Mouse (Mus musculus) adrenal gland, postnatal 36 days (tissue): Measurements from ENCODE around the gene St3gal4. TPM values are rescaled to one million over a fixed set of nuclear protein-coding genes. Genes with fewer than 3 reads are reported as not detected.

Experiments used
- DNase-seq, 2 experiments: peaks; one replicate each; pipeline ENCODE4 v3.0.0; 2021; ENCODE audit warnings: mixed read lengths in 1 of 2
- total RNA-seq, 2 experiments: library from RNA; stranded (reverse); gene quantifications; 2 replicates each; pipeline ENCODE4 v1.2.3; 2021

The St3gal4 gene
- total RNA-seq, 2 experiments from 2014 or later: 28.6 to 48.4 TPM

GRCm38 (mm10) chr9:35128995-35129418, 9.9 kb upstream of the St3gal4 start:
- no peak for DNase-seq

DNA sequence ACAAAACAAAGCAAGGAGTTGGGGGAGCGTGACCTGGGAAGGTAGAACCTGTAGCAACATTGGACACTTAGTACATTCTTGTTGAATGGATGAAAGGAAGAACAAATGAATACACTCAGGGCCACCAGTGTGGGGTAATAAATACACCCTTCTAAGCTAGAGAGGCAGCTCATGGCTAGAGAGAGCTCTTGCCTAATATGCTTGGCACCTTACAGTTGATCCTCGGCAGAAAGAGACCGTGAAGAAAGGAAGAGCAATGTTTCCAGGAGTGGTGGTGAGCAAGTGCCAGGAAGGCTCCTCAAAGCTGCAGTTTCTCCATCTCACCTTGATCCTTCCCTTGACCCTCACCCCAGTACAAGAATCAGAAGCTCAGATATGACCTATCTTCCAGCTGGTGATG, 9.5 kb upstream of the St3gal4 start:
- DNase-seq: no peak

DNA sequence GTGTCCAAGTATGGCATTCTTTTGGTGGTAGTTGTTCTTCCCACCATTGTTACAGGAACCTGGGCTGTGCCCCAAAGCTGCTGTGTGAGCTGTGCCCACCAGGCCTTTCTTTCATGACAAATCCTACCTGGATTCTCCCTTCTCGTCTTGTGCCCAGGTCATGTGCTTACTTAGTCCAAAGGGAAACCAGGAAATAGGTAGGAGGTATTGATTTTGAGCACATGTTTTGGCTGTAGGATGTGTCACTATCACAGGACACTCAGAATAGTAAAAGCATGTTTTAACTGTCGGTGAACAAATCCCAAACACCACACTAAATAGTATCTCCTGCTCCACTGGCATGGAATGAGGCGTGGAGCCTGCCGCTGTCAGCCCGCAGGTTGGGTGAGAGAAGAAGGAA, 8.5 kb upstream of the St3gal4 start:
- no peak for DNase-seq

DNA sequence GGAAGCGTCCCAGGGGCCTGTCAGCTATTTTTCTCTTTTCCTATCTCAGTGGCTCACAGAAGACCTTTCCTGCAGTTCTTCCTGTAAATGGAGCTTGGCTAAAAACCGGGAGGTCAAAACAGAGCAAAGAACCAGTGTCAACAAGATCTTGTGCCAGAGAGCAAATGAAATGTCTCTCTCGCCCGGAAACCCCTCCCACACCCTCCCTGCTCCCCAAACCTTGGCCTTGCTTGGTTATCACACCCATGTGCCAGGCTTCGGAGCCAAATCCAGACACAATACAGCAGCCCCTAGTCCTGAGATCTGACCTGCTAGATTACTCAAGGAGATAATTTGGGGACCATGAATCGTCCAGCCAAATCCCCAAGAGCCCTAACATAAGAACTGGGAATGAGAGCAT, 8.1 kb upstream of the St3gal4 start:
- peak; percentile 52 to 67 for DNase-seq

DNA sequence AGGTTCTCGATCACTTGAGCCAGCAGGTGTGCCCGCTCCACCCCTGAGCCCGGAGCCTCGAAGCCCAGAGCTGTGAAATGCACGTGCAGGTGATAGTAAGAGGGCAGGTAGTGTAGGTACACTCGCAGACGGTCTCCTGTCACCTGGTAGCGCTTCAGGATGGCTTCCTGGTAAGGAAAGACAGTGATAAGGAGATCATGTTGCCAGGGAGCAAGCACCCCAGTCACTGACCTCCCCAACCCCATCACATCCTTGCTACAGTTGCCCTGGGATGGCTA, 5.5 kb upstream of the St3gal4 start:
- no peak for DNase-seq

- peak; percentile 25 to 50 for DNase-seq
Observed at GRCm38 (mm10) chr9:35123804-35124677, 5.0 kb upstream of the St3gal4 start.

DNA sequence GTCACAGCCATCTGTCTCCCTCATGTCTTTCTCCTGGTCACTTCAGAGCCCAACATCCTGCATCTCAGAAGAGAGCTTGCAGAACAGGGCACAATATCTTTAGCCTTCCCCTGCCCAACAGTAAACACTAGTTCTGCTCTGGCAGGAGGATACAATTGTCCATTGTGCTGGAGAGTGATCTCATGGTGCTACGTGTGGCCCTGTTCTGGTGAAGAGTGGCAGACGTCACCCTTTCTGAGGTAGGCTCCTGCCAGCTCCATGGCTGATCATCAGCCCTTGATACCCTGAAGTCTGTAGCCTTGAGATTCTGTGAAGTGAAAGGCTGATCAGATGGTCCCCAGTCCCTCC, 4.4 kb upstream of the St3gal4 start:
- DNase-seq: no peak

DNA sequence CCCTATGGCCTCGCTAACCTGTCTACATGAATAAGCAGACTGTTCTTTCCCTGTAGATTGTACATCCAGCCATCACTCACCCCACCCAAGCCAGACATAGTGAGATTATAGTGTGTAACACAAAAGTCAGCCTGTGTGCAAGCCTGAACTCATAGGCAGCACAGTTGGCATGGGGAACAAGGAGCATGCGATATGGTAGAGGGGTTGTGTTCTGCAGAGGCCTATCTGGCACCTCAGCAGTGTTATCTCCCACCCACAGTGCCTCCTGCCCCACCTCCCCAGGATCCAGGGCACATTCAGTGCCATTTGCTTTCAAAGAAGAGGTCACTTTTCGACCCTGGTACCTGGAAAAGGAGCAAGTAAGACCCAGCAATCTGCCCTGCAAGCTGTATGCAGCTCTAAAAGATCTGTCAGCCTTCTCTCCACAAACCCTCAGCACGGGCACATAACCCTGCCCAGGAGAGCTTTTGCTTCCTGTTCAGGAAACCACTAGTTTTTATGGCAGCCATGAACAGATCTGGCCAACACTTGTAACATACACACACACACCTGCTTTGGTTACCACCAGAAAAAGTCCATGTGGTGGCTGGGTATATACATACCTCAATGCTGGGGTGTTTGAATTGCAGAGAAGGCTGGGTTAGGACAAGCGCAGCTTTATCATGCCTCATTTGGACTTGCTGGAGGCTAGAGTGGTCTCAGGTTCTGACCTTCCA, 3.6 kb upstream of the St3gal4 start:
- DNase-seq: no peak

- no peak for DNase-seq
Observed at GRCm38 (mm10) chr9:35118563-35118962, 505 bp downstream of the St3gal4 start.

DNA sequence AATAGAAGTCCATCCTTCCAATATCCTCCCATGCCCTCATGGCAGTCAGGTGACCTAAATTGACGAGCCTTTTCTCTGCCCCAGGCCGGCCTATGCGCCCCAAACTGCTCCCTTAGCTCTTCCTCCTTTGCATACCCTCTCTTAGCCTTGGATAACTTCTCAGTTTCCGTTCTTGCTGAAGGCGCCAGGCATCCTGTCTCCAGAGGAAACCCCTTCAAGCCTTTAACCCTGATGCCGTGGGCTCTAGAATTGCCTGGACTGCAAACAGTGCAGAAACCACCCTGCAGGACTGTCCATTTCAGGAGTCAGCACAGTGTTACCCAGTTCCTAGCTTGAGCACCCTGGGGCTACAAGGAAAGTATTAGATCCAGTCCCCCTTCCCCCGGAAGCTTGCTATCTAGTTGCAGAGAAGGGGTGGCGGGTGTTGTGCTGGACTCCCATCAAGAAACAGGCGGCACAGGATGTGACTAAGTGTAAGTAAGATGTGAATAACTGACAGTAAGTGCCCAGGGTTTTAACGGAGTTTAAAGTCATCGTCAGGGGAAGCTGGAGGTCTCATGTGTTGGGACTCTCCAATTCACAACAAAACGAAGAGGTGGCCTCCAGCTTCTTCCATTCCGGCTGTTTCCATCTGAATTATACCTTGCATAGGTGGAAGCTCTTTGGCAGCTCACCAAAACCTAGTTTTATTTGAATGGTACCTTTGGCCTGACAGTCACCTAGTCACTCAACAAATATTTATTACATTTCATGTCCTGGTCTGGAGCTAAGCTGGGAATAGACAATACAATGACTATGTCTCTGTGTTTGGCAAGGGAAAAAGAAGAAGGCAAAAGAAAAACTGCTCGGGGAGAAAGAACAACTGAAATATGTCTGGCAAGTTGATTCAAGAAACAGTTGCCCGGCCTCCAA, 1.4 kb downstream of the St3gal4 start:
- peak; percentile 56 to 60 for DNase-seq

DNA sequence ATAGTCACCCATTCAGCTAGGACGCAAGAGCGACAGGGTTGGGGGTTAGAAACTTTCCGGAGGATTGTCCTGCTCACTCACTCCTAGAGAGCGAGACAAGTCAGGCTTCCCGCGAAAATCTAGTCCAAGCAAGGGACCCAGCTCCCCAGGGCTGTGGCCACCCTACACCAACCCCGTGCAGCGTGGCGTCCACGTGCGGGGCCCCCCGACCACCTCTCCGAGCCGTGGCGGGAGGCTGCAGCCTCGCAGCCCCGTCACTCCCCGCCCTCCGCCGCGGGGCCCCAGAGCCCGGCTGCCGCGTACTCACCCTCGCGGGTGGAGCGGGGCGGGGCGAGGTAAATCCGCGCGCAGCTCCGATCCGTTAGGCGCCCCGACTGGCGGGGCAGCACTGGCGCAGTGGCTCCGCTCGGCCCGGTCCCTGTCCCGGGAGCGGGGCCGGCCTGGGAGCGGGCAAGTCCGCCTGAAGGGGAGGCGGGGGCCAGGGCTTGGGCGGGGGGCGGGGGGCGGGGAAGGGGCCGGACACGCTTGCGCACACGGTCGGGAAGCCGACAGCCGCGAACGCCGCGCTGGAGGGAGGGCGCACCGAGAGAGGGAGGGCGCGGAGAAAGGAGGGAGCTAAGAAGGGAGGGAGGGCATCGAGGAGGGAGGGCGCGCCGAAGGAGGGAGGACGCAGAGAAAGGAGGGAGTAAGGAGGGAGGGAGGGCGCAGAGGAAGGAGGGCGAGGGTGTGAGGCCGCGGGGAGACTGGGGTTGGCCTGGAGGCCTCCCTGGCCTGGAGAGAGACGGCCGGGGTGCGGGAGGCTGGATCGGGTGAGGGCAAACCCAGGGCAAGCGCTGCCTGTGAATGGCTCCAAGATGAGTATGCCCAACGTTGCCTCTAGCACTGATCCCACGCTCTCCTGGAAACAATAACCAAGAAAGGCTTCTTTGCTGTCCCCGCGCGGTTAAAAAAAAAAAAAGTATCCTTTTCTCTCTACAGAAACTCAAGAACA, 2.4 kb downstream of the St3gal4 start:
- DNase-seq: peak; percentile 89 to 91

- no peak for DNase-seq
Observed at GRCm38 (mm10) chr9:35115804-35116203, 3.3 kb downstream of the St3gal4 start.

DNA sequence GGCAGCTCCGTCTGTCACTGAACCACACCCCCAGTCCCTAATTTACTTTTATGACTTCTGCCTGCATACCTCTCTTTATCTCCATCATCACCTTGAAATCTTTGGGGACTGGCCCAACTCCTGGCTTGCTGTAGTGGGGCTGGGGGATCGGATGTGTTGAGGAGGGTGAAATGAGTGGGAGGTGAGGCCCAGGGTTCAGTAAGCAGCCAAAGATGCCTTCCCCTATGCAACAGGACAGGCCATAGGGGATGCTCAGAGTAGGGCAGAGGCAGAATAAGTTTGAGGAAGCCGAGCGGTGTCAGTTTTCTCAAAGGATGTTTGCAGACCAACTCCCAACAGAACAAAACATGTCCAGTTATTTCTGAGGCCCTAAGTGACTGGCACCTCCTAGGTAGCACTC, 3.8 kb downstream of the St3gal4 start:
- DNase-seq: no peak

DNA sequence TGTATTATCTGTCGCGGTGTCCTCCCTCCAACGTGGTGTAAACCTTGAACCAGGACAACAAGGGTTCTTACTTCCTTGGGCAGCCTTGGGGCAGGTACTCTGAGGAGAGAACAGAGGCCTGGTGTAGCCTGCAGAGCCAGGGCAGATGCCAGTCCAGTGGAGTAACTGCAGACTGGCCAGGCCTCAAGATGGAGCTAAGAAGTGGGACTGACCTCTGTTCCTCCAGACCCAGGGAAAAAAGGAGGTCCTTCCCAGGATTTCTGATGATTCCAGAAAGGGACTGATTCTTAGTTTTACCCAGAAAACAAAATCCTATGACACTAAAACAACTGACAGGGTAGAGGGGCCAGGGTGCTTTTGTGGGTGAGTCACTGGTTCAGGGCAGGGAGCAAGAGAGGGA, 4.8 kb downstream of the St3gal4 start:
- no peak for DNase-seq

DNA sequence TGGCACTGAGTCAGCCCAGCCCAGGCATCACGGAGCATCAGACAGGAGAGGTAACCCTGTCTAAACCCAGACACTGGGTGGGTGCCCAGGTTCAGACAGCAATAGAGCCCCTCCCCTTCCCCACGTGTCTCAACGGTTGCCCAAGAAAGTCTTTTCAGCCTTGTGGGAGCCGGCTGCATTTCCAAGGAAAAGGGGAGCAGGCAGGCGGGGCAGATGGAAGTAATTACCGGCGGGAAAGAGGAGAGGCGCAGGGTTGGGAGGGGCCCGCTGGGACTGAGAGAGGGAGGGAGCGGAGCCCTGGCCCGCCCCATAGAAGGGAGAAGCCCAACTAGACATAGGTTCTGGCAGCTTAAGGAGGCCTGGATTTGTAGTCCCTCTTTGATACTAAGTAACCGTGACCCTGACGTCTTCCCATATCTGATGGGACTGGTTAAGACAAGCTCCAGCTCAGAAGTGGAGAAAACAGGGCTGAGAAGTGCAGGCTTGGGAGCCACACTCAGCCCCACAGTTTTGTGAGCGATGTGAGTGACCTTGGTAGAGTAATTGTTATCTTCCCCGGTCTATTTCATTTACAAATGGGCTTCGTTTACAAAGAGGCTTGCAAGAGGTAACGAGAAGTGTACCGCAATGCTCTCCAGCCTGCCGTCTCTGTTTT, 7.0 kb downstream of the St3gal4 start:
- peak; percentile 49 to 68 for DNase-seq

- DNase-seq: peak in 1 of 2 experiments; percentile 28
Observed at GRCm38 (mm10) chr9:35111446-35111845, 7.6 kb downstream of the St3gal4 start.

GRCm38 (mm10) chr9:35110567-35110966, 8.5 kb downstream of the St3gal4 start:
- peak in 1 of 2 experiments; percentile 24 for DNase-seq

GRCm38 (mm10) chr9:35110051-35110450, 9.0 kb downstream of the St3gal4 start:
- DNase-seq: no peak

DNA sequence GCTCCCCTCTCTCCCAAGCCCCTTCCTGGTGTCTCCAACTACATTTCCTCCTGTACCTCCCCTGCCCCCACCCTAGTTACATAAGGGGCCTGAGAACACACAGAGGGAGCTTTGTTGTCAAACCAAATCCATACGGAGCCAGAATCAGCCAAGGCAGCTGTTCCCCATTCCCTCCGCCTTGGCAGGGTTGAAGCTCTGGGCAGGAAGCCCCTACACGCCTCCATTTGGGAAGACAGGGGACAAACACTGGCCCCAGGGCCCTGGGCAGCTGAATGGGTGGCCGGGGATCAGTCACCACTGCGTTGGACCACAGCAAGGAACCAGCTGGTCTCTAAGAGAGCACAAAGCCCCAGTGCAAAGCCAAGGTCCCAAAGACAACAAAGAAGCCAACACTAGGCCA, 10.2 kb downstream of the St3gal4 start:
- peak in 1 of 2 experiments; percentile 38 for DNase-seq

GRCm38 (mm10) chr9:35108066-35108465, 11.0 kb downstream of the St3gal4 start:
- DNase-seq: no peak

DNA sequence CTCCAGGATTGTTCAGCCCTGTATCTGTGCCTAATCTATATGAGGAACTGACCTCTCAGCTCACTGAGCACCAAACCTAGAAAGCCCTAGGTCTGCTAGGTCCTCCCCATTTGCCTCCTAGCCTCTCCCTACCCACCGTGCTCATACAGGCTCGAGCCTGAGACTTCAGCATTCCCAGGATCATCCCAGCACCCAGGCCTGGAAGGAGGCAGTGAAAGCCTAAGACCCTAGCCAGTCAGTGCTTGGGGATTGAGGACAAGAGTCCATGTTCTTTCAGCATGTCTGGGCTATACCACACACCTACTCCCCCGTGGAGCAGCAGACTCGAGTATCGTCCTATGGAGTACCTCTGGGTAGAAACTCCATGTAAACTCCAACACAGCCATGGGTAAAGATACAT, 11.7 kb downstream of the St3gal4 start:
- no peak for DNase-seq
